Mouse (Mus musculus) c-Kit-positive CD71-positive TER-119-negative erythroid progenitor cells, embryonic 14.5 days (primary cell): ENCODE measurements around the gene Nfix.
"Not testable (repeated sequence)": the region's sequence is repeated elsewhere in the genome, so short reads cannot be mapped to it uniquely, and the experiment has no call there.

Experiments
- DNase-seq: peaks from one replicate; pipeline ENCODE4 v3.0.0-alpha.2; 2013; ENCODE audit warnings: low read depth

Nfix gene

GRCm38 (mm10) chr8:84699861-84700322 is 100.3 kb downstream of the Nfix start:
- no peak for DNase-seq

- DNase-seq = no peak
Observed at GRCm38 (mm10) chr8:84698929-84699401, 101.2 kb downstream of the Nfix start.

GRCm38 (mm10) chr8:84698288-84698687 is 101.9 kb downstream of the Nfix start:
- no peak for DNase-seq

- DNase-seq = no peak
Observed at GRCm38 (mm10) chr8:84697166-84698130, 102.7 kb downstream of the Nfix start.

- DNase-seq = no peak
Observed at GRCm38 (mm10) chr8:84695140-84695539, 105.0 kb downstream of the Nfix start.

GRCm38 (mm10) chr8:84693332-84693731 is 106.8 kb downstream of the Nfix start:
- DNase-seq = no peak

DNA sequence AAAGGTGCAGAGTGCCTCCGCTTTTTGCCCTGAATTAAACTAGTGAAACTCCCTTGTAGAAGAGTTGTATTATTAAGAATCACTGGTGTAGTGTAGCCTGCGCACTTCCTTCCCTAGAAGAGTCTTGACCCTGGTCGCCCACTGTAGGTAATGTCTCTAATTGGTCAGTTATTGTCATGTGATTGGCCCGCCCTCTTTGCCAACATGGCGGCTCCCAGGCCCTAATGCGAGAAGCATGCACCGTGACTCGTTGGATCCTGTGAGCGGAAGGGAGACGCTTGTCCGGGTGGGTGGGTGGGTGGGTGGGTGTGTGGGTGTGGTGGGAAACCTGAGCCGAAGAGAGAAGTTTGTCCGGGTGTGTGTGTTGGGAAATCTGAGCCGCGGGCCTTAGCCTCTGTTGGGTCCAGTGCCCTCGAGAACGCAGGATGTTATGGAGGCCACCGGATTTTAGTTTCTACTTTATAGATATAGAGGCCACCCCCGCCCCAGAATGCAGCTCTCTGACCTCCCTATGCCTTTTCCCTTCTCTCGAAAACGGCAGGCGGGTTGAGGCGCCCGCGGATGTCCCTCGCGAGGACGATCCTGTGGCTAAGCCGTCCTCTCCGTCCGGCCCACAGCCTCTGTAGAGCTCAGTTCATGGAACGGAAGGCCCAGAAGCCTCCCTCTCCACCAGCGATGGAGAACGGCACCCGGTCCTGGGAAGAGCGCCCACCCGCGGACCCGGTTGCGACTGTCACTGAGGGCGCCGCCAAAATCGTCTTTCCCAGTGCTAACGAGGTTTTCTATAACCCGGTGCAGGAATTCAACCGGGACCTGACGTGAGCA is 110.8 kb downstream of the Nfix start:
- DNase-seq = peak; percentile 91

GRCm38 (mm10) chr8:84687705-84688100 is 112.4 kb downstream of the Nfix start, which contains the start of gene Nacc1:
Nacc1 (minus strand) TSS chr8:84687862.
- no peak for DNase-seq

DNA sequence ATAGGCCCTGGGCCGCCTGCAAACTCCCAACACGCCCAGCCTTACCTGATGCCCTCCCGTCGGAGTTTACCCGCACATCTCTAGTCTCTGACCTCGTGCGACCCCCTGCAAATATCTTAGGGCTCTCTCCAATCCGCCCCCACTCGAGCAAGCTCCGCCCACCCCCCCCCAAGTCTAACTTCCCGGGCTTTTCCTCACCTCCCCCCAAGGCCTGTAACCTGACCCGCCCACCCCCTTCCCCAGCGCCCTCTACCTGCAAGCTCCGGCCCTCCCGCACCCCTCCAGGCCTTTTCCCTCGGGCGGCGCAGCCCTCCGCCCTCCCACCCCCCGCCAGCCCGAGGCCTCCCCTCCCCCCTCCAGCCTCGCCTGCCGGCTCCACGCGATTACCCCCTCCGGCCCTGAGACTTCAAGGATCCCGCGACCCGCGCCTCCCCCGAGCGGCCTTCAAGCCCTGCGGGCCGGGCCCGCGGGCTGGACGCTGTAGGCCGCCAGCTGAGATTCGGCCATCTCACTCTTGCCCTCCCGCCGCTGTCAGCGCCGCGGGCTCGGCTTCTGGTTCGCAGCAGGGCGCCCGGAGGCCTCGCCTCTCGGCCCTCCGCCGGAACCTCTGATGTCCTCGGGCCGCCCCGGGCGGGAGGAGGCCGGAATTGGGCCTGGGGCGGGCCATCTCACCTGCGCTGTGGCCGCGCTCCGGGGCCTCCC is 113.0 kb downstream of the Nfix start:
- DNase-seq = peak; percentile 29

- peak; percentile 75 for DNase-seq
Observed at GRCm38 (mm10) chr8:84686191-84687002, 113.7 kb downstream of the Nfix start, which contains the start of gene Trmt1. Trmt1 (plus strand) TSS chr8:84686307.

- DNase-seq = no peak
Observed at GRCm38 (mm10) chr8:84684537-84684936, 115.6 kb downstream of the Nfix start.

GRCm38 (mm10) chr8:84682257-84682656 is 117.9 kb downstream of the Nfix start:
- DNase-seq = no peak

GRCm38 (mm10) chr8:84681476-84681875 is 118.7 kb downstream of the Nfix start:
- no peak for DNase-seq

GRCm38 (mm10) chr8:84677305-84677704 is 122.8 kb downstream of the Nfix start:
- no peak for DNase-seq

- not testable (repeated sequence) for DNase-seq
Observed at GRCm38 (mm10) chr8:84670295-84671006, 129.7 kb downstream of the Nfix start.

- no peak for DNase-seq
Observed at GRCm38 (mm10) chr8:84668731-84669485, 131.2 kb downstream of the Nfix start.

GRCm38 (mm10) chr8:84668081-84668480 is 132.1 kb downstream of the Nfix start:
- no peak for DNase-seq

GRCm38 (mm10) chr8:84665385-84665893 is 134.7 kb downstream of the Nfix start:
- DNase-seq = no peak
